Mouse (Mus musculus) G1E (cell line): ENCODE data around the gene Naglu.

ENCODE experiments used
- CTCF ChIP-seq: IDR thresholded peaks from 2 replicates; pipeline ENCODE4 v1.5.1; 2012; ENCODE audit warnings: low read depth, low read length, inconsistent platforms, mixed read lengths
- GATA1 ChIP-seq: IDR thresholded peaks from 2 replicates; pipeline ENCODE4 v1.6.1; 2012; ENCODE audit warnings: borderline replicate concordance, low read length, inconsistent platforms, mixed read lengths
- GATA2 ChIP-seq: IDR thresholded peaks from 2 replicates; pipeline ENCODE4 v1.6.1; 2012; ENCODE audit warnings: low read depth, low read length, inconsistent platforms, borderline replicate concordance
- POLR2AphosphoS5 ChIP-seq: IDR thresholded peaks from 2 replicates; pipeline ENCODE4 v1.6.1; 2012; ENCODE audit warnings: low read depth, low read length, inconsistent platforms; ENCODE audit not compliant: insufficient replicate concordance
- TAL1 ChIP-seq: conservative IDR thresholded peaks from 2 replicates; pipeline ENCODE4 v1.6.1; 2012; ENCODE audit warnings: low read depth, low read length, inconsistent platforms, mixed read lengths

- TF ChIP-seq CTCF: no peak
- no peak for TF ChIP-seq GATA1
- TF ChIP-seq GATA2: no peak
- no peak for TF ChIP-seq POLR2AphosphoS5
- no peak for TF ChIP-seq TAL1
These were observed 2.1 kb downstream of the Naglu start for GRCm38 (mm10) chr11:101071810-101072428.
